Mouse (Mus musculus): ENCODE data around the gene Exosc2. TPM values are rescaled to one million over a fixed set of nuclear protein-coding genes. Genes with fewer than 3 reads are reported as not detected.
A peak's percentile ranks its signal among the peaks of the same experiment; 100 is the strongest.

Exosc2 gene
- total and polyA plus RNA-seq, 2 experiments from 2014 or later: 33.4 to 34.0 TPM

GRCm38 (mm10) chr2:31637807-31638206, 32.7 kb upstream of the Exosc2 start:
- Histone ChIP-seq H3K4me2 (ENCODE audit: low read depth) (no peak overlapping the region), H3K36me3 (ENCODE audit: insufficient read depth) (no peaks in the 10 kb centered on the region), H3K9ac (no peak overlapping the region), H3K4me1 (ENCODE audit: insufficient read depth) (peaks cover 8% of the 10 kb centered on the region), H3K9me3 (ENCODE audit: low read length) (no peaks in the 10 kb centered on the region), H3K27me3 (ENCODE audit: insufficient read depth, low read length) (peaks cover 85% of the 10 kb centered on the region), H3K27ac (ENCODE audit: low read depth, low read length) (no peak overlapping the region), H3K4me3 (ENCODE audit: low read depth, low read length) (0 out of 2 replicates have a peak overlapping the region, but pooled peaks have one; percentile 2)
- peak; percentile 51 for DNase-seq
- TF ChIP-seq CTCF (IDR thresholded peaks at IDR 0.05; ENCODE audit: low read depth): peak; percentile 24; the same call in 1 of the 2 replicates
- WGBS: 2% methylated on average over 22 of the region's 22 CpGs
- ATAC-seq: peak; percentile 30; the same call in 1 of the 2 replicates

DNA sequence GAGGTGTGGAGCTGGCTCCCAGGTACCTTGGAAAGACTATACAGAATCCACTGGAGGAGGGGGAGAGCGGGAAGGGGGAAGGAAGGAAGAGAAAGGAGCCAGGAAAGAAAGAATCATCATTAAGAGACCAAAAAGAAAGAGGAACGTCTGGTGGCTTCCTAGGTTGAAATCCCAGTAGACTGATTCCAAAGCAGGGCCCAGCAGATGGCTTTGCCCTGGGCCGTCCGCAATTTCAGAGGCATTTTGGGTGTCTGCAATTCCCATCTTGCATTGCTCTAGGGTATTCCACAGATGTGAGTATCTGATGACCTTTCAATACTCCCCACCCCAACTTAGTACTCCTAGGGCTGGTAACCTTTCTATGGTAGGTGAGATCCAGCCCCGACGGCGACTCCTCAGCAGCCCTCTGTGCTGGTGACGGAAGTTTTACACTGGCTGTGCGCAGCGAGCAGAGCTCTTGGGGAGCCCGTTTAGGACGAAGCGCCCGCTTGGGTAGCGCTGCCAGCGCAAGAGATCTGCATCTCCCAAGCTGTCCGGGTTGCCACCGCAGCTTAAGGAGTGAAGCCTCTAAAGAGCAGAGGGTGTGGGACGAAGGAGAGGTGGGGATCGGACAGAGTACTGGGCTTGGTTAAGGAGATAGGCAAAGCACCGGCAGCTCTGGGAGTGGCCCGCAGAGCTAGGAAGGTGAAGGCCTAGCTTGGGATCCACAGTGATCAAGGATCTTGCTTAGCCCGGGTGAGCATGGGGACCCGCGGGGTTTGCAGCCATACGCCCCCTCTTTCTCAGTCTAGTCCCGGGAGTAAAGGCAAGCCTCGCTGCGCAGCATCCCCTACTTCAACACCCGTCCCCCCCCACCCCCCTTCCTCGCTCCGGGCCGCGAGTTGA, 31.7 kb upstream of the Exosc2 start:
- Histone ChIP-seq H3K9me3 (ENCODE audit: low read length) (no peaks in the 10 kb centered on the region), H3K4me1 (ENCODE audit: insufficient read depth) (peaks cover 8% of the 10 kb centered on the region), H3K4me3 (ENCODE audit: low read depth, low read length) (no peak overlapping the region; the same call in 1 of the 2 replicates), H3K36me3 (ENCODE audit: insufficient read depth) (no peaks in the 10 kb centered on the region), H3K9ac (no peak overlapping the region), H3K27ac (ENCODE audit: low read depth, low read length) (no peak overlapping the region), H3K27me3 (ENCODE audit: insufficient read depth, low read length) (peaks cover 82% of the 10 kb centered on the region), H3K4me2 (ENCODE audit: low read depth) (no peak overlapping the region)
- DNase-seq: no peak
- ATAC-seq: no peak
- 4% methylated on average over 30 of the region's 34 CpGs for WGBS
- no peak for TF ChIP-seq CTCF (IDR thresholded peaks at IDR 0.05; ENCODE audit: low read depth)

DNA sequence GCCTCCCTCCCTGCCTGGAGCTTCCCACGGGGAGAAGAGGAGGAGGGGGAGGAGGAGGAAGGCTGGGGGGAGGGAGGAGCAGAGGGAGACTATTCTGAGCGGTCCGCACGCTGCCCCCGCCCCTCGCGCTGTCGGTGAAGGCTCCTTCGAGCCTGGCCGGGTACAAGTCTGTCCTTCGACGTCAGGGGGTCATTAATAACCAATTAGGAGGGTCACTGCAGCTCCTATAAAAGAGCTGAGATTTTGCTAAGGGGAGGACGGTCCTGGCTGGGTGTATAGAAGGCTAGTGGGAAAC, 31.1 kb upstream of the Exosc2 start:
- no peak for ATAC-seq
- no peak overlapping the region; the same call in 1 of the 2 replicates for H3K4me3 ChIP-seq (ENCODE audit: low read depth, low read length)
- peaks cover 81% of the 10 kb centered on the region for H3K27me3 ChIP-seq (ENCODE audit: insufficient read depth, low read length)
- H3K9ac ChIP-seq: no peak overlapping the region
- no peak overlapping the region for H3K4me2 ChIP-seq (ENCODE audit: low read depth)
- H3K9me3 ChIP-seq (ENCODE audit: low read length): no peaks in the 10 kb centered on the region
- no peak for DNase-seq
- TF ChIP-seq CTCF (IDR thresholded peaks at IDR 0.05; ENCODE audit: low read depth): no peak
- H3K4me1 ChIP-seq (ENCODE audit: insufficient read depth): peaks cover 8% of the 10 kb centered on the region
- WGBS: under 1% methylated on average over 12 of the region's 13 CpGs
- no peaks in the 10 kb centered on the region for H3K36me3 ChIP-seq (ENCODE audit: insufficient read depth)
- H3K27ac ChIP-seq (ENCODE audit: low read depth, low read length): no peak overlapping the region

GRCm38 (mm10) chr2:31639901-31640608, 30.5 kb upstream of the Exosc2 start, which contains the start of gene Prdm12:
Gene Prdm12, plus strand, starts transcription at chr2:31640037.
- Histone ChIP-seq H3K36me3 (ENCODE audit: insufficient read depth) (no peaks in the 10 kb centered on the region), H3K27me3 (ENCODE audit: insufficient read depth, low read length) (peaks cover 76% of the 10 kb centered on the region), H3K4me2 (ENCODE audit: low read depth) (no peak within 1 kb of the TSS), H3K4me1 (ENCODE audit: insufficient read depth) (peaks cover 8% of the 10 kb centered on the region), H3K9ac (no peak within 1 kb of the TSS), H3K27ac (ENCODE audit: low read depth, low read length) (no peak within 1 kb of the TSS), H3K9me3 (ENCODE audit: low read length) (no peaks in the 10 kb centered on the region), H3K4me3 (ENCODE audit: low read depth, low read length) (peak within 1 kb of the TSS; percentile 11)
- TF ChIP-seq CTCF (IDR thresholded peaks at IDR 0.05; ENCODE audit: low read depth): no peak
- no peak for ATAC-seq
- DNase-seq: no peak
- 3% methylated on average over 41 of the region's 41 CpGs for WGBS

DNA sequence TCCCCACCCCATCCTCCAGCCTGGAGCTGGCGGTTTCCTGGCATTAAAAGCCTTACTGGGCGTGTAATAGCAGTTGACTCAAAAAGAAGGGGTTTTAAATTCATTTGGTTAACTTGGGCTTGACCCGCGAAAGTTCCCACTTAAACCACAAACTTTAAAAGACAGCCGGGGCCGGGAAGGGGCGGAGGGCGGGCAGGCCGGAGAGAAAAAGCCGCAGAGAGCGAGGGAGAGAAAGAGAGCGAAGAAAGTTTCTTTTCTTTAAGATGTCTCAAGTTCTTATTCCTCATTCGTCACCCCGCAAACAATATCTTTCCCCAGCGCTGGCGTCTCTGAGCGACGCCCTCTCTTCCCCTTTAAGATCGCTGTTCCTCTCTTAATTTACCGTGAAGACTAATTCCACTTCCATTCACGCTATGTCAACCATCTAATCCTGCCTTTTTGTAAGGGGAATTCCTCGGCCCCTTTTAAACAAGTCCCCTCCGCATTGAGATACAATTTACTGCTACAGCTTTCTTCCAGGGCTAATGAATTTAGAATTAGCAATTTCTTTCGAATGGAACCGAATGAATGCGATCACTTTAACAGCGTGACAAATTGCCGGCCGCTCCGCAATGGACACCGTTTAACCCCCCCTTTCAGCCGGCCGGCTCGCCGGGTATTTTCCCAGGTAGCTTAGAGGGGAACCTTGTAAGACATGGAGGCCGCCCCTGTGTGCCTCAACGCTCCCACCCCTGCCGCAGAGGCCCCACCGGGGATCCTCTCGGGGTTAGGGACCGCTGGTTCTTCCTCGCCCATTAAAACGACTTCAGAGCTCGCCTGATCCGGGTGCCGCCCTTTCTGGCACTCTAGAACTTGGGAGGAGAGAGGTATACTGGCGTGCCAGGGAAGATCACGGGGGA, 29.7 kb upstream of the Exosc2 start:
- Histone ChIP-seq H3K4me2 (ENCODE audit: low read depth) (no peak overlapping the region), H3K4me1 (ENCODE audit: insufficient read depth) (peaks cover 8% of the 10 kb centered on the region), H3K4me3 (ENCODE audit: low read depth, low read length) (peak overlapping the region; percentile 7; the same call in 1 of the 2 replicates), H3K9ac (no peak overlapping the region), H3K27me3 (ENCODE audit: insufficient read depth, low read length) (peaks cover 68% of the 10 kb centered on the region), H3K9me3 (ENCODE audit: low read length) (no peaks in the 10 kb centered on the region), H3K27ac (ENCODE audit: low read depth, low read length) (no peak overlapping the region), H3K36me3 (ENCODE audit: insufficient read depth) (no peaks in the 10 kb centered on the region)
- no peak for TF ChIP-seq CTCF (IDR thresholded peaks at IDR 0.05; ENCODE audit: low read depth)
- DNase-seq (peak; percentile 35), ATAC-seq (no peak)
- 2% methylated on average over 48 of the region's 48 CpGs for WGBS

GRCm38 (mm10) chr2:31641508-31641830, 29.0 kb upstream of the Exosc2 start:
- Histone ChIP-seq H3K36me3 (ENCODE audit: insufficient read depth) (no peaks in the 10 kb centered on the region), H3K9me3 (ENCODE audit: low read length) (no peaks in the 10 kb centered on the region), H3K4me2 (ENCODE audit: low read depth) (no peak overlapping the region), H3K4me1 (ENCODE audit: insufficient read depth) (peaks cover 3% of the 10 kb centered on the region), H3K9ac (no peak overlapping the region), H3K4me3 (ENCODE audit: low read depth, low read length) (no peak overlapping the region), H3K27me3 (ENCODE audit: insufficient read depth, low read length) (peaks cover 62% of the 10 kb centered on the region), H3K27ac (ENCODE audit: low read depth, low read length) (no peak overlapping the region)
- ATAC-seq (no peak), DNase-seq (no peak)
- TF ChIP-seq CTCF (IDR thresholded peaks at IDR 0.05; ENCODE audit: low read depth): no peak
- under 1% methylated on average over 11 of the region's 11 CpGs for WGBS
